Mouse (Mus musculus) embryonic facial prominence, embryonic 15.5 days (tissue): Measurements from ENCODE around the gene Orc5. TPM values are rescaled to one million over a fixed set of nuclear protein-coding genes. Genes with fewer than 3 reads are reported as not detected.

Experiments
- ATAC-seq: fragments of 200-750 bp; cut with Nextera tagmentation; 2 replicates; pipeline ENCODE4 v1.8.0; 2017; ENCODE audit warnings: low read depth, moderate TSS enrichment; ENCODE audit not compliant: insufficient number of reproducible peaks, low FRiP score, low TSS enrichment
- H3K27ac ChIP-seq: fragments of 300-500 bp; sonication (generic); replicated peaks from 2 replicates; pipeline ENCODE4 v1.5.1; 2015; ENCODE audit warnings: mild to moderate bottlenecking, inconsistent platforms
- H3K27me3 ChIP-seq: fragments of 300-500 bp; sonication (generic); 2 replicates; pipeline ENCODE4 v1.6.1; 2015; ENCODE audit warnings: inconsistent platforms
- H3K36me3 ChIP-seq: fragments of 300-500 bp; sonication (generic); 2 replicates; pipeline ENCODE4 v1.6.1; 2015; ENCODE audit warnings: mild to moderate bottlenecking, inconsistent platforms
- H3K4me1 ChIP-seq: fragments of 300-500 bp; sonication (generic); 2 replicates; pipeline ENCODE4 v1.6.1; 2015; ENCODE audit warnings: inconsistent platforms
- H3K4me2 ChIP-seq: fragments of 300-500 bp; sonication (generic); replicated peaks from 2 replicates; pipeline ENCODE4 v1.6.1; 2015; ENCODE audit warnings: mild to moderate bottlenecking, inconsistent platforms
- H3K4me3 ChIP-seq: fragments of 300-500 bp; sonication (generic); replicated peaks from 2 replicates; pipeline ENCODE4 v1.5.1; 2015; ENCODE audit warnings: mild to moderate bottlenecking, inconsistent platforms
- H3K9ac ChIP-seq: fragments of 300-500 bp; sonication (generic); 2 replicates; pipeline ENCODE4 v1.6.1; 2015; ENCODE audit warnings: inconsistent platforms
- H3K9me3 ChIP-seq: fragments of 300-500 bp; sonication (generic); replicated peaks from 2 replicates; pipeline ENCODE4 v1.6.1; 2016; ENCODE audit warnings: inconsistent platforms
- WGBS: fragments of 180-500 bp; shearing (Covaris S2); methylation state at CpG from one replicate; pipeline ENCODE4 v1.1.7; 2015; 5-methylcytosine and 5-hydroxymethylcytosine counted together
- polyA plus RNA-seq: library from polyadenylated mRNA; unstranded; fragments of >200 nt; fragmentation: Nextera tagmentation; extraction: Ambion mirVana; gene quantifications from 2 replicates; pipeline ENCODE4 v1.2.1, GENCODE M21; 2015

The Orc5 gene
- polyA plus RNA-seq, 1 experiment from 2014 or later: 30.3 TPM

DNA sequence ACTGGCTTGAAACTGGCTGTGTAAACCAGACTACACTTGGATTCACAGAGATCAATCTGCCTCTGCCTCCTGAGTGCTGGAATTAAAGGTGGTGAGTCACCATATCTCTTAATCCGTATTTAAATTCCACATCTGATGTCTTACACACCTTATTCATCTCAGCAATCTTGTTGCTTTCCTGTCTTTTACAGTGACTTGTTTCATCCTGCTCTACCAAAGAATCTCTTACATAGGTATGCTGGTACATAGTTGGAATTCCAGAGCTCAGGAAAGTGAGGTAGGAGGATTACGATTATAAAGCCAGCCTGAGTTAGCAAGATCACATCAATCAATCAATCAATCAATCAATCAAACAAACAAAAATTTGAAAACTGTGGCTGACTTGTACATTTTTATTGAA lies 9.6 kb upstream of the Orc5 start:
- Histone ChIP-seq H3K4me1 (no peaks in the 10 kb centered on the region), H3K4me3 (no peak overlapping the region), H3K4me2 (no peak overlapping the region), H3K27ac (no peak overlapping the region), H3K9ac (no peak overlapping the region), H3K9me3 (no peaks in the 10 kb centered on the region), H3K36me3 (0 out of 2 replicates have a peak, but pooled peaks cover 7% of the 10 kb centered on the region), H3K27me3 (no peaks in the 10 kb centered on the region)
- WGBS: 65% methylated on average over 2 of the region's 2 CpGs
- no peak for ATAC-seq

DNA sequence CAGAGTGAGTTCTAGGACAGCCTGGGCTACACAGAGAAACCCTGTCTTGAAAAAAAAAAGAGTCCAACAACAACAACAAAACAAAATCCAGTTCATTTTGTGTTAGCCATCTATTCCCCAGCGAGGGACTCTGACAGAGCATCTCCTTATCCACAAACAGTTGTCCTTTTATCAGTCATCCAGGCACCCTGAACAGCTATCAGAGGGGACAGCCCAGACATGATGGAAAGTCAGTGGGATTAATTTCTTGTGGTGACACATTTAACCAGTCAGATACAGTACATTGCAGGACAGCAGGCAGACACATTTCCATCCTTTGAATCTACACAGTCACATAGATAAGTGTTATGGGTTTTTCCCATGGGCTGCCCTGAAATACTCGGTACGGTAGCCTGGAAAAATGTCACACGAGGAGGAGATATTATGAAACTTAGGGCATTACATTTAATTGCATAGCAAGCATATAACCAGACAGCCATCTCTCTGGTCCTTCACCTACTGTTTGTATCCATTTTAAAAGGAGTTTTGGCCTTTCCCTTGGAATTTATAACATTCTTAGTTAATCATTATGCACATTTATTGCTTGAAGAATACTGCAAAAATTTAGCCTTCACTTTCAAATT lies 7.4 kb upstream of the Orc5 start:
- no peaks in the 10 kb centered on the region for H3K9me3 ChIP-seq
- 89% methylated on average over 4 of the region's 4 CpGs for WGBS
- no peaks in the 10 kb centered on the region for H3K27me3 ChIP-seq
- no peak overlapping the region for H3K9ac ChIP-seq
- H3K27ac ChIP-seq: no peak overlapping the region
- no peaks in the 10 kb centered on the region for H3K4me1 ChIP-seq
- ATAC-seq: no peak
- 0 out of 2 replicates have a peak, but pooled peaks cover 7% of the 10 kb centered on the region for H3K36me3 ChIP-seq
- no peak overlapping the region for H3K4me2 ChIP-seq
- H3K4me3 ChIP-seq: no peak overlapping the region

DNA sequence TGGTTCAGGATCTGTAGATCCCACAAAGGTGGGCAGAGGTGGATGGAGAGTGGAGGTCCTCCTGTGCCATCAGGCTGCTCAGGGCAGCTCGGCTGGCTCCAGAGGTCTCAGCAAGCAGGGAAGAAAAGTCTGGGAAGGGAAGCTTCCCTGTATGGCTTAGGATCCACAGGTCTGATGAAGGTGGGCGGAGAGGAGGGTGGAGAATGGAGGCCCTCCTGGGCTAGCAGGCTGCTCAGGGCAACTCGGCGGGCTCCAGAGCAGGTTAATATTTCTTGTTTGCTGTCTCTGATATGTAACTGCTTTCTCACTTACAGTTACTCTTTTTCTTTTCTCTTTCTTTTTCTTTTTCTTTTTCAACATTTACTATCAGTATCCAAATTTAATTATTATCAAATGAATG lies 6.5 kb upstream of the Orc5 start:
- Histone ChIP-seq H3K27ac (no peak overlapping the region), H3K4me2 (no peak overlapping the region), H3K36me3 (0 out of 2 replicates have a peak, but pooled peaks cover 7% of the 10 kb centered on the region), H3K9me3 (no peaks in the 10 kb centered on the region), H3K4me3 (no peak overlapping the region), H3K9ac (no peak overlapping the region), H3K4me1 (no peaks in the 10 kb centered on the region), H3K27me3 (no peaks in the 10 kb centered on the region)
- 89% methylated on average over 4 of the region's 4 CpGs for WGBS
- no peak; the same call in 1 of the 2 replicates for ATAC-seq

DNA sequence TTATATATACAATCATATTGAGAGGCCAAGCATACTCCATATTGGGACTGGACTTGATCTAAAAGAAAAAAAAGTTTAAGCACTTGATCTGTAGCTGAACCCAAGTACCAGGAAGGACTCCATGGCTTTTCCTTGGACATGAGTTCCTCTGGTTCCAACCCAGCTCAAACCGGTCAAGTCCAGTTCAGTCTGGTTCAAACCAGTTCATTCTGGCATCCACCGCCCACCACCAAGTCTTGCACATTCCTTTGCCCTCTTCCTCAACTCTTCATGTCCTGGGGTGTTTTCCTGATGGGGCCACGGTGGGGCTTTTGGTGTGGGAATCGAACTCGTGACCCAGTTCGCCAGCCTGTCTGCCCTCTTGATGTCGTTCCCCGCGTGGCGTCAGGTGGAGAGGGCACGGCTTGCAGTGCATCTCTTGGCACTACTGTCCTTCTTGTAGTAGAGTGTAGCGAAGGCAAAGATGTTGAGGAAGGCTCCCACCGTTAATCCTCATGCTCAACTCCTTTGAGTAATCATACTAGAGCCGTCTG lies 2.1 kb upstream of the Orc5 start:
- WGBS: 93% methylated on average over 14 of the region's 14 CpGs
- H3K27me3 ChIP-seq: no peaks in the 10 kb centered on the region
- no peaks in the 10 kb centered on the region for H3K36me3 ChIP-seq
- no peak overlapping the region for H3K4me3 ChIP-seq
- no peak overlapping the region for H3K9ac ChIP-seq
- H3K9me3 ChIP-seq: no peaks in the 10 kb centered on the region
- no peak overlapping the region for H3K4me2 ChIP-seq
- no peak overlapping the region for H3K27ac ChIP-seq
- no peak for ATAC-seq
- H3K4me1 ChIP-seq: peaks cover 5% of the 10 kb centered on the region

DNA sequence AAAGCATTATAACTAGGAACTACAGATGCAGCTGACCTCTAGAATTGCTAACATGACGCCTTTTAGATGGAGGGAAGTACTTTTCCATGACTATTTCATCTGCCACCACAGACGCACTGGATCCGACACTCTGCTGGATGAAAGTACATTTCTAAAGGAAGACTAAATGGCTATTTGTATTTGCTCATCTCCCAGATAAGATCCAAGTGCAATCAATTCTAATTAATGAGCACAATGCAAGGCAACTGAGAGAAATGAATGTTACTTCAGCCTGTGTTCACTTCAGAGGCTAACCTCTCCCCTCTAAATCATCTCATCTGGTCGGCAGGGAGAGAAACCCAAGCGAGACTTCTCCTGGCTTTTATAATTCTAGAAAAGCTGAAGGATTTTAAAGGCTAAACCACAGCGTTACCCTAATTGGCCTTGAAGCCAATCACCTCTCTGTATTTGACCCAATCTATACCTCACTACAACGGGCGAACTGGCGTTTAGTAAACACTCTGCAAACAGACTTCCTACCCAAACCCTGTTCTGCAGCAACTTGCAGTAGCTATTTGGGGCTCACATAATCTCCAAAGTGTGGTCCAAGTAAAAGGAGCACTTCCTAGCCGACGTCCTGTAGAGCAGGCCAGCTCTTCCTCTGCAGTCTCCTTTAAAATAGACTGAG lies 730 bp downstream of the Orc5 start:
- Histone ChIP-seq H3K9me3 (no peaks in the 10 kb centered on the region), H3K27me3 (no peaks in the 10 kb centered on the region), H3K27ac (peak overlapping the region; percentile 81), H3K36me3 (peaks cover 21% of the 10 kb centered on the region), H3K4me3 (peak overlapping the region; percentile 57), H3K4me2 (peak overlapping the region; percentile 62), H3K4me1 (peaks cover 5% of the 10 kb centered on the region), H3K9ac (peak overlapping the region; percentile 40)
- ATAC-seq: 0 out of 2 replicates have a peak, but pooled peaks have one; percentile 1
- WGBS: 10% methylated on average over 11 of the region's 11 CpGs

DNA sequence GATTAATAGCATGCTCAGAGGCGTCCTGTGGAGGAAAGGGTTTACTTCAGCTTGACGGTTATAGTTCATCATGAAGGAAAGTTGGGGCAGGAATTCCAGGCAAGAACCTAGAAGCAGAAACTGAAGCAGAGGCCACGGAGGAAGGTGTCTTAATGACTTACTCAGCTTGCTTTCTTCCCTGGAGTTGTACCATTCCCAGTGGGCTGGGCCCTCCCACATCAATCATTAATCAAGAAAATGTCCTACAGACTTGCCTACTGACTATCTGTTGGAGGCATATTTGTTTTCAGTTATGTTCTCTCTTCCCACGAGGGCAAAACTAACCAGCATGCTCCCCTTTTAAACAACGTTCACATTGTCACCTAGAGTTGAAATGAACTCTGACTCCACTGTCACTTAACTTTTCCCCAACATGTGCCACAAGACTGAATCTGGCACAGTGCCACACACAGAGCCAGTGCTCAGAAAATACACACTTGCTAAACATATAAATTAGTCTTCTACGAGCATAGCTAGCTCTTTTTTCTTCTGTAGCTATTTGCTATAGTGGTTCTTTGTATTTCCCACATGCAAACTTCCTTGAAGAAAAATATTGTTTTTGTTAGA lies 1.6 kb downstream of the Orc5 start:
- peaks cover 25% of the 10 kb centered on the region for H3K36me3 ChIP-seq
- 71% methylated on average over 6 of the region's 6 CpGs for WGBS
- H3K9me3 ChIP-seq: no peaks in the 10 kb centered on the region
- ATAC-seq: no peak
- no peak overlapping the region for H3K27ac ChIP-seq
- no peaks in the 10 kb centered on the region for H3K27me3 ChIP-seq
- H3K4me2 ChIP-seq: no peak overlapping the region; the same call in 1 of the 2 replicates
- H3K9ac ChIP-seq: no peak overlapping the region
- no peak overlapping the region for H3K4me3 ChIP-seq
- H3K4me1 ChIP-seq: peaks cover 5% of the 10 kb centered on the region

DNA sequence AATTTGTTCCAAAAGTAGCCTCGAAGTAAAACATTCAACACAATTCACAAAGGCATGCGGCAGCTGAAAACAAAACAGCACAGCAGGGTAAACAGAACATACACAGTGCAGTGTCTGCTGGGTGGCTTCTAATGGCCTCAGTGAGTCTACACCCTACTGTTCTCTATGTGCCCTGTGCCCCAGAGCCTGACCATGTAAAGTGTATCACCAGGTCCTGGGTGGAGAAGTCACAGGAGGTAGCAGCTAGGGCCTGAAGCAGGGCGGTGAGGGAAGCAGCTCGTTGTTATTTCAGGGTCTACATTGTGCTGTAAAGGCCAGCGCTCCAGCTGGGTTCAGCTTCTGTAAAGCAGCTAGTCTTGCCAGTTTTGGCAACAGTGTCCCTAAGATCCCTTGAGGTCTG lies 3.7 kb downstream of the Orc5 start:
- H3K4me2 ChIP-seq: no peak overlapping the region
- peaks cover 32% of the 10 kb centered on the region for H3K36me3 ChIP-seq
- WGBS: 93% methylated on average over 5 of the region's 5 CpGs
- H3K27ac ChIP-seq: no peak overlapping the region
- H3K27me3 ChIP-seq: no peaks in the 10 kb centered on the region
- no peak for ATAC-seq
- H3K9me3 ChIP-seq: no peaks in the 10 kb centered on the region
- no peak overlapping the region for H3K4me3 ChIP-seq
- H3K4me1 ChIP-seq: peaks cover 5% of the 10 kb centered on the region
- H3K9ac ChIP-seq: no peak overlapping the region

DNA sequence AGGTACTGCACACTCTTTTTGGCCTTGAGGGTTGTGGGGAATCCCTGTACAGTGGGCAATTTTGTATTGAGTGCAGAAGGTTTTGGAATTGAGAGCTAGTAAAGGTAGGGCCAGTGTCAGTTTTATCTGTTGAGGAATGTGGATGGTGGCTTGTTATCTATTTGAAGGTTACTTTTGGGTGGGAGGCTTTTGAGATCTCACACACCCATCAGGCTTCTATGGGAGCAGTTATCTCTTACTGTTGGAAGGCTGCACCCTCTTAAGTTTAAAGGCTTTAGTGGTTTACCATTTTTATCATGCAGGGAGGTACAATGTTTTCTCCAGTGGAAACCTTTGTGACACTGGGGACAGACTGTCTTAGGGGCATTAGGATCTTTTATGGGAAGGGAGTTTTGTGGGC lies 4.9 kb downstream of the Orc5 start:
- Histone ChIP-seq H3K4me2 (no peak overlapping the region), H3K27ac (no peak overlapping the region), H3K27me3 (no peaks in the 10 kb centered on the region), H3K4me1 (peaks cover 5% of the 10 kb centered on the region), H3K36me3 (peaks cover 34% of the 10 kb centered on the region), H3K9me3 (no peaks in the 10 kb centered on the region), H3K4me3 (no peak overlapping the region), H3K9ac (no peak overlapping the region)
- no peak for ATAC-seq

DNA sequence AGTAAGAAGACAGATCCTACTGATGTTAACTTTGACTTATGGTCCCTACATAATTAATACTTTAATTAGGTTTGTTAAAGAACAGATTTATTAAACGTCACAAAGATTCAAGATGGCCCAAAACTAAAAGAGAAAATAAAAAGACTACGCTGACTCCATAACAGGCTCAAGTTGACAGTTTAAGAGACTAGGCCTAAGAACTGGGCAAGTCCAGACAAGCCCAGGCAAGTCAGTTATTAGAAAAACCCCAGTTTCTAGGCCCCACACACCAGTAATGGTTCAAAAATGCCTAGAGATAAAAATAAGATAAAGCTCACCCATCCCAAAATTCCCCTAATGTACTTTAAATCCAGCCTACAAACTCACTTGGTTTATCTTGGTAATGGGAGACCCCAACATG lies 7.6 kb downstream of the Orc5 start:
- Histone ChIP-seq H3K27me3 (no peaks in the 10 kb centered on the region), H3K9me3 (no peaks in the 10 kb centered on the region), H3K27ac (no peak overlapping the region), H3K4me1 (no peaks in the 10 kb centered on the region), H3K9ac (no peak overlapping the region), H3K4me2 (no peak overlapping the region), H3K36me3 (peaks cover 45% of the 10 kb centered on the region), H3K4me3 (no peak overlapping the region)
- ATAC-seq: no peak
- WGBS: 84% methylated on average over 2 of the region's 2 CpGs

DNA sequence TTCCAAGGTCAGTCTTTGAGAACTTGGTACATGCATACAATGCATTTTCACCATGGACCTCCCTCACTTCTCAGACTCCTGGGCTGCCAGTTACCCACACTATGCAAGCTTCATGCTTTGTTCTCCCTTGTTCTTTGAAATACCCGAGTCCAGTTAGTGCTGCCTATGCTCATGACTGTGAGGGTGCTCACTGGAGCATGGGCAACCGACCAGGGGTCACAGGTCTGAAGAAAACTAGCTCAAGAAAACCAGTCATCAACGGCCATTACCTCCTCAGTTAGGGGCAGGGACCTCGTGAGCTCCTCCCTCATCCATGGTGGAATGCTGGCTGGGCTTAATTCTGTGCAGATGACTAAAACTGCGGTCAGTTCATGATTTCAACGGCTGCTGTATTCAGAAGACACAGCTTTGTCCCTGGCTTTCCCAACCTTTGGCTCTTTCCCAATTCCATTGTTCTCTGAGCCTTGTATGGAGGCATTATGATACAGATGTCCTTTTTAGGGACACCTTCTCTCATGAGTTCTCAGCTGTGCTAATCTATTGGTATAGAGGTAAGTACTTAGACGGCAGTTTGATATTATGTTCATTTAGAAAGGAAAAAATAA lies 11.1 kb downstream of the Orc5 start:
- 88% methylated on average over 7 of the region's 7 CpGs for WGBS
- Histone ChIP-seq H3K9ac (no peak overlapping the region), H3K36me3 (peaks cover 36% of the 10 kb centered on the region), H3K27me3 (no peaks in the 10 kb centered on the region), H3K27ac (no peak overlapping the region), H3K9me3 (no peaks in the 10 kb centered on the region), H3K4me1 (no peaks in the 10 kb centered on the region), H3K4me3 (no peak overlapping the region), H3K4me2 (no peak overlapping the region)
- ATAC-seq: no peak

DNA sequence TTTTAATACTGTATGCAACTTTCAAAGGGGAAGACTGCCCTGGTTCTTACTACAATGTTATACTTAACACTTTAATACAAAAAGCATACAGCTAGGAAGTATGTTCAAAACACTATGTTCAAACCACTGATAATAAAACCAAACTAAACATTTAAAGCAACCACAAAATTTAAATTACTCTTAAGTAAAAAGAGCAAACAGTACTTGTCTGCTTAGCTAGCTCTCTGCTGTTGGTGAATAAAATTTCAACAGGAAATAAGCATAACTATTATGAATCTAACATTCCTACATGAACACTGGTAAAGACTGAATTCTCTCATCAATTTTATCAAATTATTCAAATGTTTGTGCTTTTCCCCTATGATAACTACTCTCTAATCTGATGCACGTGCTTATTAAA lies 13.5 kb downstream of the Orc5 start:
- Histone ChIP-seq H3K4me2 (no peak overlapping the region), H3K4me3 (no peak overlapping the region), H3K4me1 (no peaks in the 10 kb centered on the region), H3K36me3 (peaks cover 31% of the 10 kb centered on the region), H3K27me3 (no peaks in the 10 kb centered on the region), H3K27ac (no peak overlapping the region), H3K9me3 (no peaks in the 10 kb centered on the region), H3K9ac (no peak overlapping the region)
- WGBS: 85% methylated on average over 1 of the region's 1 CpGs
- ATAC-seq: no peak
